Mouse (Mus musculus): ENCODE results near the gene Sod1. TPM values are rescaled to one million over a fixed set of nuclear protein-coding genes. Genes with fewer than 3 reads are reported as not detected.

Gene Sod1
- polyA plus RNA-seq, 1 experiment from 2014 or later = 1,073 TPM

DNA sequence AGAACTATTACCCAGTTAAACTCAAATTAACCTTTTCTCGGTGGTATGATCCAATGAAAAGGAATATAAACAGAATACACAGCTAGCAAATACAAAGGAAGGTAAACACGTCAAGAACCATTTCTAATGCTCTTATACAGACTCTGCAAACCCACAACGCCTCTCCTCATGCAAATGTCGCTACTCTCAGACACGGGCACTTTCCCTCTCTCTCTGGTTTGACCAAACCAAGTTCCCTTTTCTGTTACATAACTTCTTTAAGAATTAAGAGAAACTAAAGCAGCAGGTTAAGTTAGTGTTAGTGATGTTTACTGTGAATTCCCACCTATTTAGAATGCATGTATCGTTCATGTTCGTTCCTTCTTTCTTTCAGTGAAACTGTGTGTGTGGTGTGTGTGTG is 38.4 kb downstream of the Sod1 start:
- 93% methylated on average over 7 of the region's 7 CpGs for WGBS
- H3K9ac ChIP-seq (ENCODE audit: low read length) = no peak overlapping the region

DNA sequence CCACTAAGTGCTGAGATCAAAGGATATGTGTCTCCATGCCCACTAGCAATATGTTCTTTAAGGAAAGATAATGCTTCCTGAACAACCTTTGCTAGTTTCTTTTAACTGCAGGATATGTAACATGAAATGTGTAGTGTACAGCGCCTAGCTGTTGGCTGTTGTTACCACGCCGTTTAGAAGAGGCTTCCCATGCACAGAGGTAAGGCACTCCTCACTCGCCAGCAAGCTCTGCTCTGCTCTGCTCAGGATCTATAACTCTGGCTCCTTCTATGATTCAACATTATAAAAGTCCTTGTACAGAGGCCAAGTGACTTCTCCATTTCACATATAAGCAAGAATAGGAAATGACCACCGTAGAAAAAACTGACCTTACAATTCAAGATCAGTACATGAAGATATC is 39.1 kb downstream of the Sod1 start:
- Histone ChIP-seq H3K4me1 (ENCODE audit: control insufficient read depth, insufficient read depth, low read length) (no peaks in the 10 kb centered on the region), H3K27me3 (ENCODE audit: control insufficient read depth, insufficient read depth, low read length) (no peaks in the 10 kb centered on the region), H3K27ac (ENCODE audit: low read depth, low read length) (no peak overlapping the region), H3K9ac (ENCODE audit: low read length) (no peak overlapping the region), H3K9me3 (ENCODE audit: control insufficient read depth, low read length) (no peaks in the 10 kb centered on the region), H3K4me3 (ENCODE audit: low read depth, low read length) (no peak overlapping the region), H3K36me3 (ENCODE audit: control insufficient read depth, insufficient read depth, low read length) (peaks cover 2% of the 10 kb centered on the region; the same call in 1 of the 2 replicates), H3K4me2 (ENCODE audit: low read depth) (no peak overlapping the region)
- ATAC-seq (ENCODE audit: insufficient read depth, low FRiP score, low TSS enrichment) (no peak), DNase-seq (ENCODE audit: low spot score) (no peak)
- 96% methylated on average over 5 of the region's 5 CpGs for WGBS

More for the DNA sequence above, 38.4 kb downstream of the Sod1 start:
- no peak for DNase-seq (ENCODE audit: low spot score)
- no peaks in the 10 kb centered on the region for H3K4me1 ChIP-seq (ENCODE audit: control insufficient read depth, insufficient read depth, low read length)
- H3K4me3 ChIP-seq (ENCODE audit: low read depth, low read length) = no peak overlapping the region
- H3K36me3 ChIP-seq (ENCODE audit: control insufficient read depth, insufficient read depth, low read length) = peaks cover 2% of the 10 kb centered on the region; the same call in 1 of the 2 replicates
- H3K27ac ChIP-seq (ENCODE audit: low read depth, low read length) = no peak overlapping the region
- H3K4me2 ChIP-seq (ENCODE audit: low read depth) = no peak overlapping the region
- no peaks in the 10 kb centered on the region for H3K9me3 ChIP-seq (ENCODE audit: control insufficient read depth, low read length)
- no peak for ATAC-seq (ENCODE audit: insufficient read depth, low FRiP score, low TSS enrichment)
- no peaks in the 10 kb centered on the region for H3K27me3 ChIP-seq (ENCODE audit: control insufficient read depth, insufficient read depth, low read length)

- Histone ChIP-seq H3K36me3 (ENCODE audit: control insufficient read depth, insufficient read depth, low read length) (peaks cover 2% of the 10 kb centered on the region; the same call in 1 of the 2 replicates), H3K27me3 (ENCODE audit: control insufficient read depth, insufficient read depth, low read length) (no peaks in the 10 kb centered on the region), H3K9me3 (ENCODE audit: control insufficient read depth, low read length) (no peaks in the 10 kb centered on the region), H3K4me3 (ENCODE audit: low read depth, low read length) (no peak overlapping the region), H3K4me1 (ENCODE audit: control insufficient read depth, insufficient read depth, low read length) (no peaks in the 10 kb centered on the region), H3K4me2 (ENCODE audit: low read depth) (no peak overlapping the region), H3K27ac (ENCODE audit: low read depth, low read length) (no peak overlapping the region), H3K9ac (ENCODE audit: low read length) (no peak overlapping the region)
- 94% methylated on average over 4 of the region's 4 CpGs for WGBS
- no peak for DNase-seq (ENCODE audit: low spot score)
- no peak for ATAC-seq (ENCODE audit: insufficient read depth, low FRiP score, low TSS enrichment)
These were observed 39.5 kb downstream of the Sod1 start for GRCm38 (mm10) chr16:90260097-90260496.

- no peak overlapping the region for H3K4me3 ChIP-seq (ENCODE audit: low read depth, low read length)
- ATAC-seq (ENCODE audit: insufficient read depth, low FRiP score, low TSS enrichment) (no peak), DNase-seq (ENCODE audit: low spot score) (no peak)
- H3K9me3 ChIP-seq (ENCODE audit: control insufficient read depth, low read length) = no peaks in the 10 kb centered on the region
- no peaks in the 10 kb centered on the region for H3K4me1 ChIP-seq (ENCODE audit: control insufficient read depth, insufficient read depth, low read length)
- no peak overlapping the region for H3K9ac ChIP-seq (ENCODE audit: low read length)
- peaks cover 2% of the 10 kb centered on the region; the same call in 1 of the 2 replicates for H3K36me3 ChIP-seq (ENCODE audit: control insufficient read depth, insufficient read depth, low read length)
- H3K27ac ChIP-seq (ENCODE audit: low read depth, low read length) = no peak overlapping the region
- no peaks in the 10 kb centered on the region for H3K27me3 ChIP-seq (ENCODE audit: control insufficient read depth, insufficient read depth, low read length)
- H3K4me2 ChIP-seq (ENCODE audit: low read depth) = no peak overlapping the region
- WGBS = 98% methylated on average over 2 of the region's 2 CpGs
These were observed 41.2 kb downstream of the Sod1 start for GRCm38 (mm10) chr16:90261791-90262190.

DNA sequence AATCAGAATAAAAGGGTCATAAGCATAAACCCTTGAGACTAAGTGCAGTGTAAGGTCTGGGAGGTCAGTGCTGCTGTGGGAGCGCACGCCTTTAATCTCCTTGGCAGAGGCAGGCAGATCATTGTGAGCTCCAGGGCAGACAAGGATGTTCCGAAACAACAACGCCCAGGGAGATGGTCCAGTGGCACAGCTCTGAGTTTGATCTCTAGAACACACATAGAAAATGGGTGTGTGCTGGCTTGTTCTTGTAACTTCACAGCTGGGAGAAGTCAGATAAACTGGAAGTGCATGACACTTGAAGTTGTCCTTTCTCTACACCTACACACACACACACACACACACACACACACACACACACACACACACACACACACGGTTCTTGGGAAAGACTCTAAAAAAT is 43.5 kb downstream of the Sod1 start:
- no peak for ATAC-seq (ENCODE audit: insufficient read depth, low FRiP score, low TSS enrichment)
- Histone ChIP-seq H3K36me3 (ENCODE audit: control insufficient read depth, insufficient read depth, low read length) (no peaks in the 10 kb centered on the region; the same call in 1 of the 2 replicates), H3K9me3 (ENCODE audit: control insufficient read depth, low read length) (no peaks in the 10 kb centered on the region), H3K4me2 (ENCODE audit: low read depth) (no peak overlapping the region), H3K27ac (ENCODE audit: low read depth, low read length) (no peak overlapping the region), H3K4me3 (ENCODE audit: low read depth, low read length) (no peak overlapping the region), H3K4me1 (ENCODE audit: control insufficient read depth, insufficient read depth, low read length) (no peaks in the 10 kb centered on the region), H3K27me3 (ENCODE audit: control insufficient read depth, insufficient read depth, low read length) (no peaks in the 10 kb centered on the region), H3K9ac (ENCODE audit: low read length) (no peak overlapping the region)
- DNase-seq (ENCODE audit: low spot score) = no peak
- 91% methylated on average over 5 of the region's 5 CpGs for WGBS

GRCm38 (mm10) chr16:90265106-90265505 is 44.6 kb downstream of the Sod1 start:
- H3K4me1 ChIP-seq (ENCODE audit: control insufficient read depth, insufficient read depth, low read length) = no peaks in the 10 kb centered on the region
- no peak for ATAC-seq (ENCODE audit: insufficient read depth, low FRiP score, low TSS enrichment)
- H3K36me3 ChIP-seq (ENCODE audit: control insufficient read depth, insufficient read depth, low read length) = no peaks in the 10 kb centered on the region; the same call in 1 of the 2 replicates
- no peak overlapping the region for H3K4me3 ChIP-seq (ENCODE audit: low read depth, low read length)
- no peaks in the 10 kb centered on the region for H3K9me3 ChIP-seq (ENCODE audit: control insufficient read depth, low read length)
- no peak overlapping the region for H3K4me2 ChIP-seq (ENCODE audit: low read depth)
- H3K27ac ChIP-seq (ENCODE audit: low read depth, low read length) = no peak overlapping the region
- WGBS = 84% methylated on average over 1 of the region's 1 CpGs
- no peak overlapping the region for H3K9ac ChIP-seq (ENCODE audit: low read length)
- DNase-seq (ENCODE audit: low spot score) = no peak
- H3K27me3 ChIP-seq (ENCODE audit: control insufficient read depth, insufficient read depth, low read length) = no peaks in the 10 kb centered on the region

DNA sequence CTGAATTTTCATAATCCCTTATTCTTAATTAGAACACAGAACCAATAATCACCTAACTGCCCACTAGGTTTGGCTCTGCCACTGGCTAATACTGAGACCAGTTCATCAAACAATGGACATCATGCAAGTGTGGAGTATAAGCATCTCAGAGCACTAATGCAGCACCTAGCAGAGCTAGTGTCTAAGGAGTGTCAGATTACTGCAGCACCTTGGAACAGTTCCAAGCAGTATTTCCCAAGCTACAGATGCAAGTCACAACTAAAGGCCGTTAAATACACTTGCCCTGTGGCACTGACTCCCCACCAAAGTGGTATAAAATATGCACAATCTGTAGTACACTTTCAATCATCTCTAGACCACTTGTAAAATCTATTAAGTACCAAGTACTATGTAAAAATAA is 46.0 kb downstream of the Sod1 start:
- no peaks in the 10 kb centered on the region for H3K27me3 ChIP-seq (ENCODE audit: control insufficient read depth, insufficient read depth, low read length)
- H3K27ac ChIP-seq (ENCODE audit: low read depth, low read length) = no peak overlapping the region
- H3K9ac ChIP-seq (ENCODE audit: low read length) = no peak overlapping the region
- H3K36me3 ChIP-seq (ENCODE audit: control insufficient read depth, insufficient read depth, low read length) = no peaks in the 10 kb centered on the region; the same call in 1 of the 2 replicates
- H3K9me3 ChIP-seq (ENCODE audit: control insufficient read depth, low read length) = no peaks in the 10 kb centered on the region
- WGBS = 62% methylated on average over 1 of the region's 1 CpGs
- H3K4me3 ChIP-seq (ENCODE audit: low read depth, low read length) = no peak overlapping the region
- no peaks in the 10 kb centered on the region for H3K4me1 ChIP-seq (ENCODE audit: control insufficient read depth, insufficient read depth, low read length)
- DNase-seq (ENCODE audit: low spot score) (no peak), ATAC-seq (ENCODE audit: insufficient read depth, low FRiP score, low TSS enrichment) (no peak)
- no peak overlapping the region for H3K4me2 ChIP-seq (ENCODE audit: low read depth)

DNA sequence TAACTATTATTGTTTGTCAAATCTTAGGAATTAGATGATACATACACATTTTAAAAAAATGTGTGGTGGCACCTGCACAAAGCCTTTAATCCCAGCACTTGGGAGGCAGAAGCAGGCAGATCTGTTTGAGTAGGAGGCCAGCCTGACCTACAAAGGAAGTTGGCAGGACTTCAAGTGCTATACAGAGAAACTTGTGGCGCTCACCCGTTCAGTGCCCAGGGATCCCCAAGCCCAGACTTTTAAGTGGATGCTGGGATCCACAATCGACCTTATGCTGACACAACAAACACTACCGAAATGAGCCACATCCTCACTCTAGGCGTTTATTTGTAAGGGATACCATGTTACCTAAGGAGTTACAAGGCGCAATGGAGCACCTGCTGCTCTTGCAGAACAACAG is 55.0 kb downstream of the Sod1 start:
- Histone ChIP-seq H3K4me3 (ENCODE audit: low read depth, low read length) (no peak overlapping the region), H3K36me3 (ENCODE audit: control insufficient read depth, insufficient read depth, low read length) (no peaks in the 10 kb centered on the region), H3K27me3 (ENCODE audit: control insufficient read depth, insufficient read depth, low read length) (no peaks in the 10 kb centered on the region), H3K9ac (ENCODE audit: low read length) (no peak overlapping the region), H3K9me3 (ENCODE audit: control insufficient read depth, low read length) (no peaks in the 10 kb centered on the region), H3K4me2 (ENCODE audit: low read depth) (no peak overlapping the region), H3K27ac (ENCODE audit: low read depth, low read length) (no peak overlapping the region), H3K4me1 (ENCODE audit: control insufficient read depth, insufficient read depth, low read length) (no peaks in the 10 kb centered on the region; the same call in 1 of the 2 replicates)
- DNase-seq (ENCODE audit: low spot score) (no peak), ATAC-seq (ENCODE audit: insufficient read depth, low FRiP score, low TSS enrichment) (no peak)
- 92% methylated on average over 6 of the region's 6 CpGs for WGBS
